Mouse (Mus musculus) layer of hippocampus, postnatal 25 days (tissue): ENCODE data around the gene Traf7. TPM values are rescaled to one million over a fixed set of nuclear protein-coding genes. Genes with fewer than 3 reads are reported as not detected.

Experiments
- total RNA-seq, 2 experiments: library from RNA; stranded (reverse); gene quantifications; 2 replicates each; pipeline ENCODE4 v1.2.3; 2021

The Traf7 gene
- total RNA-seq, 2 experiments from 2014 or later = 69.9 to 88.9 TPM

Other genes with a start within 250 kb of the Traf7 start
- gene Abca17, start 176.9 kb downstream of the Traf7 start, total RNA-seq = 1 to 10 TPM in 1 of 2 experiments, under 1 TPM in 1; 0.47 to 1.2 TPM
- gene Abca3, start 176.0 kb downstream of the Traf7 start, total RNA-seq = 10 to 100 TPM; 70.7 to 75.2 TPM
- 100 to 1,000 TPM; 117 to 120 TPM for gene Rnps1, start 113.4 kb downstream of the Traf7 start, total RNA-seq
- 10 to 100 TPM; 23.3 to 26.9 TPM for gene Eci1, start 101.3 kb downstream of the Traf7 start, total RNA-seq
- 1 to 10 TPM; 6.0 to 7.8 TPM for gene Dnase1l2, start 84.8 kb downstream of the Traf7 start, total RNA-seq
- gene E4f1, start 57.6 kb downstream of the Traf7 start, total RNA-seq = 10 to 100 TPM; 25.4 to 36.0 TPM
- gene Pgp, start 57.5 kb downstream of the Traf7 start, total RNA-seq = 10 to 100 TPM; 61.5 to 74.6 TPM
- 1 to 10 TPM; 1.6 to 3.5 TPM for gene Bricd5, start 54.1 kb downstream of the Traf7 start, total RNA-seq
- 10 to 100 TPM; 38.1 to 40.1 TPM for gene Mlst8, start 48.9 kb downstream of the Traf7 start, total RNA-seq
- gene Caskin1, start 39.3 kb downstream of the Traf7 start, total RNA-seq = 100 to 1,000 TPM; 143 to 165 TPM
- gene Rab26, start 6.3 kb upstream of the Traf7 start, total RNA-seq = 10 to 100 TPM; 65.1 to 72.1 TPM
- 10 to 100 TPM; 68.9 to 89.9 TPM for gene Pkd1, start 21.9 kb upstream of the Traf7 start, total RNA-seq
- 100 to 1,000 TPM; 150 to 186 TPM for gene Tsc2, start 104.7 kb upstream of the Traf7 start, total RNA-seq
- gene Nthl1, start 104.7 kb upstream of the Traf7 start, total RNA-seq = 1 to 10 TPM; 3.3 to 4.7 TPM
- gene Slc9a3r2, start 122.4 kb upstream of the Traf7 start, total RNA-seq = 10 to 100 TPM; 45.1 to 50.0 TPM
- gene Npw, start 130.5 kb upstream of the Traf7 start, total RNA-seq = 1 to 10 TPM; 2.1 to 2.9 TPM
- 10 to 100 TPM; 36.9 to 40.0 TPM for gene Zfp598, start 141.7 kb upstream of the Traf7 start, total RNA-seq
- gene Syngr3, start 162.0 kb upstream of the Traf7 start, total RNA-seq = 100 to 1,000 TPM; 160 to 178 TPM
- gene Gfer, start 168.2 kb upstream of the Traf7 start, total RNA-seq = 10 to 100 TPM; 18.6 to 19.2 TPM
- 1 to 10 TPM; 2.7 to 3.0 TPM for gene Noxo1, start 168.3 kb upstream of the Traf7 start, total RNA-seq
- gene Tbl3, start 179.7 kb upstream of the Traf7 start, total RNA-seq = 10 to 100 TPM; 27.7 to 29.8 TPM
- gene Rnf151, start 190.1 kb upstream of the Traf7 start, total RNA-seq = not detected
- 100 to 1,000 TPM; 352 to 392 TPM for gene Rps2, start 190.2 kb upstream of the Traf7 start, total RNA-seq
- 100 to 1,000 TPM; 201 to 234 TPM for gene Ndufb10, start 196.5 kb upstream of the Traf7 start, total RNA-seq
- gene Rpl3l, start 199.9 kb upstream of the Traf7 start, total RNA-seq = under 1 TPM in 1 of 2 experiments, not detected in 1; 0.20 TPM
- gene Msrb1, start 208.7 kb upstream of the Traf7 start, total RNA-seq = 10 to 100 TPM; 40.5 to 46.2 TPM
- under 1 TPM; 0.26 to 0.37 TPM for gene Hs3st6, start 225.1 kb upstream of the Traf7 start, total RNA-seq